Mouse (Mus musculus) CH12.LX (cell line): Measurements from ENCODE around the gene Tet3. TPM values are rescaled to one million over a fixed set of nuclear protein-coding genes. Genes with fewer than 3 reads are reported as not detected.
A peak's percentile ranks its signal among the peaks of the same experiment; 100 is the strongest.
"Not testable (repeated sequence)": the region's sequence is repeated elsewhere in the genome, so short reads cannot be mapped to it uniquely, and the experiment has no call there.

Experiments used
- DNase-seq: peaks from one replicate; pipeline ENCODE4 v3.0.0-alpha.2; 2013; ENCODE audit errors: extremely low read depth
- H3K27ac ChIP-seq: 2 replicates; pipeline ENCODE4 v1.5.1; 2012; ENCODE audit warnings: low read depth, mild to moderate bottlenecking, control low read depth, moderate library complexity; ENCODE audit not compliant: insufficient read depth
- H3K27me3 ChIP-seq: replicated peaks from 2 replicates; pipeline ENCODE3; 2012; ENCODE audit warnings: inconsistent platforms
- H3K36me3 ChIP-seq, 2 experiments: replicated peaks in 1 of 2; 2 replicates each; pipeline versions ENCODE3 to v1.6.1; 2012; ENCODE audit warnings: inconsistent platforms in 1 of 2, low read length in 1 of 2, mild to moderate bottlenecking in 1 of 2, mixed read lengths in 1 of 2, moderate library complexity in 1 of 2; ENCODE audit not compliant: control insufficient read depth in 1 of 2, insufficient read depth in 1 of 2
- H3K4me1 ChIP-seq, 2 experiments: 2 replicates each; pipeline ENCODE4 v1.6.1; 2012; ENCODE audit warnings: inconsistent platforms in 1 of 2, moderate library complexity in 1 of 2; ENCODE audit not compliant: insufficient read depth in 2 of 2, control insufficient read depth in 1 of 2
- H3K4me2 ChIP-seq: 2 replicates; pipeline ENCODE4 v1.6.1; 2012; ENCODE audit warnings: low read depth, mild to moderate bottlenecking, control low read depth; ENCODE audit not compliant: poor library complexity, insufficient read depth, severe bottlenecking
- H3K4me3 ChIP-seq, 3 experiments: fragments of 150-350 bp in 1 of 3; sonication (generic) in 1 of 3; replicated peaks in 1 of 3; 2 replicates each; pipeline versions ENCODE3 to v1.5.1; 2011 to 2012; ENCODE audit warnings: low read depth in 2 of 3, low read length in 2 of 3, mild to moderate bottlenecking in 2 of 3, moderate library complexity in 2 of 3, control low read depth in 1 of 3, improper control_type of control experiment in 1 of 3, inconsistent platforms in 1 of 3, mixed read lengths in 1 of 3; ENCODE audit not compliant: poor library complexity in 1 of 3
- H3K79me2 ChIP-seq: replicated peaks from 2 replicates; pipeline ENCODE4 v1.6.1; 2012; ENCODE audit warnings: mild to moderate bottlenecking, moderate library complexity; ENCODE audit not compliant: control insufficient read depth, poor library complexity, insufficient read depth, severe bottlenecking; ENCODE audit errors: extremely low read depth
- H3K9ac ChIP-seq: 2 replicates; pipeline ENCODE4 v1.6.1; 2012; ENCODE audit warnings: low read depth, mild to moderate bottlenecking, control low read depth, moderate library complexity; ENCODE audit not compliant: insufficient read depth
- H3K9me3 ChIP-seq: replicated peaks from 2 replicates; pipeline ENCODE3; 2012; ENCODE audit warnings: low read length, inconsistent platforms, mixed read lengths
- CHD1 ChIP-seq: IDR thresholded peaks from 2 replicates; pipeline ENCODE4 v1.6.1; 2012; ENCODE audit warnings: low read depth, low read length, improper control_type of control experiment, inconsistent platforms
- CHD2 ChIP-seq: IDR thresholded peaks from 2 replicates; pipeline ENCODE4 v1.6.1; 2011; ENCODE audit warnings: low read length, improper control_type of control experiment
- E2F4 ChIP-seq: IDR thresholded peaks from 2 replicates; pipeline ENCODE4 v1.6.1; 2011; ENCODE audit warnings: low read depth, low read length, improper control_type of control experiment; ENCODE audit not compliant: insufficient replicate concordance
- ELF1 ChIP-seq: IDR thresholded peaks from 2 replicates; pipeline ENCODE4 v1.6.1; 2014; ENCODE audit warnings: low read depth, mild to moderate bottlenecking, inconsistent platforms, low read length, improper control_type of control experiment
- EP300 ChIP-seq: IDR thresholded peaks from 2 replicates; pipeline ENCODE4 v1.6.1; 2011; ENCODE audit warnings: low read length, improper control_type of control experiment
- GABPA ChIP-seq: IDR thresholded peaks from 2 replicates; pipeline ENCODE4 v1.6.1; 2012; ENCODE audit warnings: low read depth, low read length, improper control_type of control experiment, inconsistent platforms; ENCODE audit not compliant: insufficient replicate concordance
- HCFC1 ChIP-seq: IDR thresholded peaks from 2 replicates; pipeline ENCODE4 v1.6.1; 2012; ENCODE audit warnings: low read depth, mild to moderate bottlenecking, inconsistent platforms, low read length, improper control_type of control experiment
- IRF4 ChIP-seq: IDR thresholded peaks from 2 replicates; pipeline ENCODE4 v1.6.1; 2014; ENCODE audit warnings: low read depth, mild to moderate bottlenecking, inconsistent platforms, low read length, improper control_type of control experiment
- JUND ChIP-seq: conservative IDR thresholded peaks from 2 replicates; pipeline ENCODE4 v1.6.1; 2011; ENCODE audit warnings: low read depth, low read length, improper control_type of control experiment
- KAT2A ChIP-seq: IDR thresholded peaks from 2 replicates; pipeline ENCODE4 v1.6.1; 2012; ENCODE audit warnings: low read length, improper control_type of control experiment, inconsistent platforms; ENCODE audit not compliant: insufficient replicate concordance
- MAZ ChIP-seq: IDR thresholded peaks from 2 replicates; pipeline ENCODE4 v1.6.1; 2012; ENCODE audit warnings: low read depth, mild to moderate bottlenecking, inconsistent platforms, low read length, improper control_type of control experiment, moderate library complexity
- MEF2A ChIP-seq: IDR thresholded peaks from 2 replicates; pipeline ENCODE4 v1.6.1; 2014; ENCODE audit warnings: low read depth, mild to moderate bottlenecking, inconsistent platforms, low read length, improper control_type of control experiment, borderline replicate concordance
- NELFE ChIP-seq: IDR thresholded peaks from 2 replicates; pipeline ENCODE4 v1.6.1; 2011; ENCODE audit warnings: low read depth, low read length, improper control_type of control experiment
- PAX5 ChIP-seq: IDR thresholded peaks from 2 replicates; pipeline ENCODE4 v1.6.1; 2012; ENCODE audit warnings: low read length, inconsistent platforms, mixed read lengths
- POLR2A ChIP-seq: IDR thresholded peaks from 2 replicates; pipeline ENCODE4 v1.6.1; 2011; ENCODE audit warnings: low read depth, mild to moderate bottlenecking, improper control_type of control experiment, low read length
- RAD21 ChIP-seq: IDR thresholded peaks from 2 replicates; pipeline ENCODE4 v1.6.1; 2011; ENCODE audit warnings: low read depth, mild to moderate bottlenecking, low read length, improper control_type of control experiment, moderate library complexity
- SIN3A ChIP-seq: IDR thresholded peaks from 2 replicates; pipeline ENCODE4 v1.6.1; 2012; ENCODE audit warnings: low read length, improper control_type of control experiment, inconsistent platforms
- UBTF ChIP-seq: IDR thresholded peaks from 2 replicates; pipeline ENCODE4 v1.6.1; 2012; ENCODE audit warnings: low read depth, mild to moderate bottlenecking, inconsistent platforms, low read length, improper control_type of control experiment, moderate library complexity
- ZKSCAN1 ChIP-seq: IDR thresholded peaks from 2 replicates; pipeline ENCODE4 v1.6.1; 2012; ENCODE audit warnings: low read depth, inconsistent platforms, low read length, improper control_type of control experiment, borderline replicate concordance
- dilution Hi-C: fragments of 300-500 bp; cut with MboI; formaldehyde crosslinking; loops from 2 replicates; pipeline ENCODE4 v1.14.3; 2020; ENCODE audit warnings: low sequenced_read_pairs; ENCODE audit not compliant: extremely low pct_unique_long_range_greater_than_20kb, extremely low pct_ligation_motif_present
- in situ Hi-C: fragments of 300-500 bp; cut with MboI; formaldehyde crosslinking; loops from 3 replicates; pipeline ENCODE4 v1.14.3; 2019; ENCODE audit warnings: low sequenced_read_pairs, low pct_ligation_motif_present, low pct_unique_long_range_greater_than_20kb, mixed read lengths
- polyA plus RNA-seq: library from polyadenylated mRNA; unstranded; fragments of >175 nt; gene quantifications from 2 replicates; pipeline ENCODE4 v1.2.1, GENCODE M21; 2012; ENCODE audit warnings: low read depth; ENCODE audit not compliant: insufficient read length
- total RNA-seq, 2 experiments: library from RNA; depleted of rRNA; stranded (reverse); fragments of 300-350 nt in 1 of 2; fragments of >200 nt in 1 of 2; gene quantifications; 2 replicates each; pipeline ENCODE4 v1.2.3; 2012 to 2014

The Tet3 gene
- total and polyA plus RNA-seq, 3 experiments = 3.2 to 10.0 (median 8.2) TPM

DNA sequence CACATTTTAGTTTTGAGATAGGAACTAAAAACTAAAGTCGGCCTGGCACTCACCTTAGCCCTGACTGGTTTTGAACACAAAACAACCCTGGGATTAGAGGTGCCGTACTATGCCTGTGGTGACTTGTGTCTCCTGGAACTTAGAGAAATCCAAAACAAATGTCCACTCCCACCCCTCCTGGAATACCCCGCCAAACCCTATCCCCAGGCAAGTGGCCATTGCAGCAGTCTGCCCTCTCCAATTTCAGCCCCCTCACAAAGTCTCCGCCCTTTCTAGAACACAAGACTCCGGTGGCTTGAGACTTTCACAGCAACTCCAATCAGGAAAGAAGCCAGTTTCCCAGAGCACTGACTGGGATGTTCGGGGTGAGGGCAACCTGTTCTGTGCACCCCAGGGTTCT lies 110.0 kb downstream of the Tet3 start, which contains the start of gene Bola3:
TSS of gene Bola3 (plus strand) at position 275 of the 400 bp plus-strand sequence.
- Histone ChIP-seq H3K4me1 (peaks cover 7 to 17% of the 10 kb centered on the region in 2 experiments), H3K4me3 (peak within 1 kb of the TSS; percentile 76 to 80 (median 78)), H3K9me3 (no peaks in the 10 kb centered on the region), H3K36me3 (peaks cover 29 to 53% of the 10 kb centered on the region in 2 experiments), H3K9ac (peak within 1 kb of the TSS; percentile 90), H3K79me2 (no peaks in the 10 kb centered on the region), H3K27me3 (no peaks in the 10 kb centered on the region), H3K4me2 (peak within 1 kb of the TSS; percentile 73), H3K27ac (no peak within 1 kb of the TSS)
- dilution Hi-C loops (no loop called here), in situ Hi-C loops (no loop called here)
- DNase-seq = no peak
- TF ChIP-seq CHD2 = no peak
- TF ChIP-seq ZKSCAN1 = no peak
- TF ChIP-seq UBTF = no peak

DNA sequence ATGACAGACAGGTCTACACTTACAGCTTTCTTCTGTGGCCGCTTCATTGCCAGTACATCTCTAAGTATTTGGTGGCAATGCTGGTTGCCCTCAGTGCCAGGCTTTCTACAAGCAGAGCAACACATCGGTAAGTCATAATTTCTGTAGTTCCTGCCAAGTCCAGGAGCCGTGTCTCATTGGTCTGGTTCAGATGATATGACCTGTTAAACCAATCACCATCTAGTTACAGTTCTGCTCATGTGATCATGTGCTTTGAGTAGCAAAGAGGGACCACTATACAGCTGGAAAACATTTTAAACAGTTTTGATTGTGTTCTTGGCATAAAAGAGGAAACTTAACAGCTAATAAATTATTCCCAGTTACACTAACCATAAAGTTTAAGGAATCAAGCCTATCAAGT lies 111.0 kb downstream of the Tet3 start:
- Histone ChIP-seq H3K27ac (no peak overlapping the region), H3K9me3 (no peaks in the 10 kb centered on the region), H3K9ac (no peak overlapping the region), H3K4me1 (peaks cover 7 to 17% of the 10 kb centered on the region in 2 experiments), H3K4me3 (no peak overlapping the region), H3K4me2 (no peak overlapping the region)
- dilution Hi-C loops = no loop called here
- in situ Hi-C loops = no loop called here
- TF ChIP-seq KAT2A (no peak), POLR2A (no peak), CHD2 (no peak), E2F4 (no peak), CHD1 (no peak), MAZ (no peak), RAD21 (no peak), ELF1 (no peak), MEF2A (no peak), GABPA (no peak), PAX5 (no peak), JUND (no peak), SIN3A (no peak), IRF4 (no peak), HCFC1 (no peak), EP300 (no peak), UBTF (no peak), NELFE (no peak)
- TF ChIP-seq, all 38 proteins: peak for 0
- Histone ChIP-seq H3K36me3 (peaks cover 23 to 51% of the 10 kb centered on the region in 2 experiments), H3K79me2 (no peaks in the 10 kb centered on the region), H3K27me3 (no peaks in the 10 kb centered on the region)
- no peak for DNase-seq

DNA sequence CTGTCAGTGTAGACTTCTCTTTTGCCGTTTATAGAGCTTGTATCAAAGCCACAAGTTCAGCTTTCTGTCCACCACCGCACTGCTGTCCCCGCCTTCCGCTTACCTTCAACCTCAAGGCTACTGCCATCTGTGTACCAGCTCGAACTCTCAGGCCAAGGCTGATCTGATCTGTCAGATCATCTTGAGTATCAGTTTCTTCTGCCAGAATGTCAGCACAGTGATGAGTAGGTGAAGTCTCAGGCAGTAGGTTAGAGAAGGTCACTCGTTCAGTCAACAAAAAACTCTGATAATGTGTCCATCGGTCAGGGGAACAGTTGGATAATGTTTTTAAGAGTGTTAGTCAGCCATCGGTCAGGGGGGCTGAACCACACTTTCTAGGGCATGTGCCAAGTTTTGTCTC lies 113.6 kb downstream of the Tet3 start:
- H3K9me3 ChIP-seq, H3K4me2 ChIP-seq, H3K27ac ChIP-seq, H3K4me3 ChIP-seq, DNase-seq, H3K4me1 ChIP-seq, H3K27me3 ChIP-seq, dilution Hi-C loops, H3K9ac ChIP-seq, in situ Hi-C loops, H3K79me2 ChIP-seq: not testable (repeated sequence)
- peaks cover 37 to 53% of the 10 kb centered on the region in 2 experiments for H3K36me3 ChIP-seq
